Mouse (Mus musculus): ENCODE results near the gene Itga6. TPM values are rescaled to one million over a fixed set of nuclear protein-coding genes. Genes with fewer than 3 reads are reported as not detected.

The Itga6 gene
- 166 TPM for total RNA-seq (2023)

GRCm38 (mm10) chr2:71745610-71746374, at the start of gene Itga6:
TSS of gene Itga6 (plus strand) at chr2:71745616.

GRCm38 (mm10) chr2:71872801-71873443, 127.5 kb downstream of the Itga6 start, which contains the start of gene Pdk1:
TSS of gene Pdk1 (plus strand) at chr2:71873224.

Other genes starting within 250 kb of the Itga6 start
- not detected for gene Dlx1, start 217.5 kb upstream of the Itga6 start, total RNA-seq (2023)
- not detected for gene Dlx2, start 198.9 kb upstream of the Itga6 start, total RNA-seq (2023)
- gene Pdk1, start 127.6 kb downstream of the Itga6 start, total RNA-seq (2023) = 94.9 TPM
- gene Rapgef4, start 235.6 kb downstream of the Itga6 start, total RNA-seq (2023) = 137 TPM

Measured in CD8-positive naive resting alpha-beta T cell, adult 57 days (primary cell).